11 mouse cellular contexts compared by ENCODE assay signal in genomic region chr2:117216152-117216551, GRCm38 (mm10). TPM values are rescaled to one million over a fixed set of nuclear protein-coding genes. Genes with fewer than 3 reads are reported as not detected.
DNase-seq lines count a peak whose midpoint lies in the region; ATAC-seq and TF ChIP-seq lines count a peak whose summit lies in the region.
"Had no signal": no experiment of that assay in that cellular context is flagged by ENCODE, and none has a peak within 500 bp of the region (broad histone marks: within the 10 kb centered on the region; RNA-seq: fewer than 3 reads in every experiment).

No protein-coding gene starts in this region.

- H3K27me3 ChIP-seq in lung, postnatal 0 days (replicated peaks; ENCODE audit: insufficient read depth, low read length): no peaks in the 10 kb centered on the region
- H3K27me3 ChIP-seq in forebrain, embryonic 12.5 days: no peaks in the 10 kb centered on the region
- H3K27me3 ChIP-seq: kidney, embryonic 15.5 days had no signal

- TF ChIP-seq EP300 in lung, postnatal 0 days (IDR thresholded peaks at IDR 0.05): no peak

- TF ChIP-seq CTCF in lung, postnatal 0 days (IDR thresholded peaks at IDR 0.05): peak; percentile 47
- TF ChIP-seq CTCF in bone marrow, adult 2 months (IDR thresholded peaks at IDR 0.05; ENCODE audit: control insufficient read depth, insufficient read depth, low read length): peak; percentile 18; the same call in 1 of the 2 replicates

- H3K4me1 ChIP-seq in lung, postnatal 0 days (ENCODE audit: insufficient read depth, low read depth, low read length): no peaks in the 10 kb centered on the region; the same call in 1 of the 2 replicates
- no peaks in the 10 kb centered on the region for H3K4me1 ChIP-seq in bone marrow, adult 2 months (ENCODE audit: control insufficient read depth, insufficient read depth, low read length)
- peaks cover 10% of the 10 kb centered on the region for H3K4me1 ChIP-seq in forebrain, embryonic 12.5 days

- H3K9me3 ChIP-seq in lung, postnatal 0 days (ENCODE audit: low read length): no peaks in the 10 kb centered on the region
- H3K9me3 ChIP-seq in forebrain, embryonic 12.5 days: no peaks in the 10 kb centered on the region
- H3K9me3 ChIP-seq: kidney, embryonic 15.5 days had no signal

- H3K9ac ChIP-seq in lung, postnatal 0 days (replicated peaks; ENCODE audit: low read depth): no peak overlapping the region
- H3K9ac ChIP-seq in forebrain, embryonic 12.5 days: no peak overlapping the region
- H3K9ac ChIP-seq: kidney, embryonic 15.5 days had no signal

- WGBS in lung, postnatal 0 days: 53% methylated on average over 2 of the region's 2 CpGs
- 57% methylated on average over 2 of the region's 2 CpGs for WGBS in bone marrow, adult 2 months
- 57% methylated on average over 2 of the region's 2 CpGs for WGBS in forebrain, embryonic 12.5 days

- ATAC-seq in lung, postnatal 0 days: no peak
- ATAC-seq in forebrain, embryonic 12.5 days (ENCODE audit: low FRiP score): no peak

- no peak for TF ChIP-seq POLR2A in bone marrow, adult 2 months (IDR thresholded peaks at IDR 0.05; ENCODE audit: borderline replicate concordance, control insufficient read depth, low read depth, low read length)

- no peak overlapping the region for H3K4me3 ChIP-seq in lung, postnatal 0 days (ENCODE audit: low read depth, low read length)
- no peak overlapping the region for H3K4me3 ChIP-seq in bone marrow, adult 2 months (replicated peaks; ENCODE audit: control insufficient read depth, low read depth, low read length)
- H3K4me3 ChIP-seq in forebrain, embryonic 12.5 days (replicated peaks): no peak overlapping the region
- H3K4me3 ChIP-seq: kidney, embryonic 15.5 days had no signal

- no peaks in the 10 kb centered on the region for H3K36me3 ChIP-seq in lung, postnatal 0 days (ENCODE audit: insufficient read depth, low read length)
- H3K36me3 ChIP-seq in forebrain, embryonic 12.5 days (replicated peaks): no peaks in the 10 kb centered on the region
- H3K36me3 ChIP-seq: kidney, embryonic 15.5 days had no signal

- H3K4me2 ChIP-seq in lung, postnatal 0 days (replicated peaks; ENCODE audit: low read depth, low read length): no peak overlapping the region
- H3K4me2 ChIP-seq in forebrain, embryonic 12.5 days: no peak overlapping the region
- H3K4me2 ChIP-seq: kidney, embryonic 15.5 days had no signal

- peak; percentile 76 for DNase-seq in heart, adult 11 months
- DNase-seq in heart, adult 18-20 months: no peak
- no peak for DNase-seq in lung, postnatal 0 days (ENCODE audit: low spot score)
- DNase-seq in lung, postnatal 36 days: no peak
- DNase-seq in thymus, postnatal 36 days: peak; percentile 10 to 16
- no peak for DNase-seq in yolk sac, embryonic 10.5 days (ENCODE audit: low spot score)
- DNase-seq: gastrocnemius, postnatal 14 days; heart, postnatal 4 days had no signal

- no peak overlapping the region for H3K27ac ChIP-seq in lung, postnatal 0 days (ENCODE audit: low read length)
- no peak overlapping the region for H3K27ac ChIP-seq in bone marrow, adult 2 months (ENCODE audit: control insufficient read depth, insufficient read depth, low read depth, low read length, poor library complexity)
- H3K27ac ChIP-seq in forebrain, embryonic 12.5 days: no peak overlapping the region
- H3K27ac ChIP-seq: kidney, embryonic 15.5 days had no signal

RNA-seq across cellular contexts. Expression of gene Fam98b, which starts 33.4 kb away (rescaled TPM):
- total RNA-seq in heart, adult 18-20 months (2021): 10 to 100 TPM; 21.3 to 23.4 TPM
- polyA plus RNA-seq in lung, postnatal 0 days (2015; fragmentation: Nextera tagmentation; extraction: Ambion mirVana): 6.6 and 7.3 TPM in 2 replicates
- 11.9 and 12.7 TPM in 2 replicates for polyA plus RNA-seq in bone marrow, adult 2 months (2011; ENCODE audit: insufficient read depth, insufficient read length, low replicate concordance, missing spikeins)
- 19.6 and 24.1 TPM in 2 replicates for polyA plus RNA-seq in forebrain, embryonic 12.5 days (2016; fragmentation: Nextera tagmentation; extraction: Ambion mirVana)

Comparison
In these comparisons a context has a peak if more than half of its experiments do, and no peak if none do; other contexts are left out.
1. DNase-seq: peak in heart, adult 11 months (single experiment) and thymus, postnatal 36 days (2 of 2); none in heart, adult 18-20 months (0 of 2), lung, postnatal 0 days (single experiment), lung, postnatal 36 days (single experiment) and yolk sac, embryonic 10.5 days (single experiment).